10 mouse cellular contexts compared by ENCODE assay signal in genomic region chr2:168764460-168764867, GRCm38 (mm10). TPM values are rescaled to one million over a fixed set of nuclear protein-coding genes. Genes with fewer than 3 reads are reported as not detected.
DNase-seq lines count a peak whose midpoint lies in the region; ATAC-seq and TF ChIP-seq lines count a peak whose summit lies in the region.
"Had no signal": no experiment of that assay in that cellular context is flagged by ENCODE, and none has a peak within 500 bp of the region (broad histone marks: within the 10 kb centered on the region; RNA-seq: fewer than 3 reads in every experiment).

No protein-coding gene starts in this region.

- H3K4me1 ChIP-seq in liver, embryonic 11.5 days (replicated peaks; ENCODE audit: control insufficient read depth, insufficient read depth, low read length), result peaks cover 8% of the 10 kb centered on the region
- 0 out of 2 replicates have a peak, but pooled peaks cover 2% of the 10 kb centered on the region for H3K4me1 ChIP-seq in liver, postnatal 0 days (ENCODE audit: insufficient read depth)
- H3K4me1 ChIP-seq in embryonic facial prominence, embryonic 13.5 days, result peaks cover 43% of the 10 kb centered on the region
- peaks cover 37% of the 10 kb centered on the region for H3K4me1 ChIP-seq in limb, embryonic 12.5 days (replicated peaks)
- peaks cover 56% of the 10 kb centered on the region for H3K4me1 ChIP-seq in neural tube, embryonic 15.5 days

- no peak for DNase-seq in liver, embryonic 11.5 days (ENCODE audit: low spot score)
- no peak for DNase-seq in liver, postnatal 0 days
- no peak for DNase-seq in left cerebral cortex, adult 9 months (ENCODE audit: low spot score in 2 of 2)
- DNase-seq in urinary bladder, postnatal 4 days (ENCODE audit: low spot score in 2 of 2), result no peak

- no peak for TF ChIP-seq CTCF in liver, postnatal 0 days (IDR thresholded peaks at IDR 0.05; ENCODE audit: low read depth)

- H3K9me3 ChIP-seq in liver, embryonic 11.5 days (ENCODE audit: control insufficient read depth, low read length), result no peaks in the 10 kb centered on the region
- H3K9me3 ChIP-seq in liver, postnatal 0 days (ENCODE audit: low read length), result no peaks in the 10 kb centered on the region
- no peaks in the 10 kb centered on the region for H3K9me3 ChIP-seq in embryonic facial prominence, embryonic 13.5 days
- no peaks in the 10 kb centered on the region for H3K9me3 ChIP-seq in limb, embryonic 12.5 days
- H3K9me3 ChIP-seq in neural tube, embryonic 15.5 days (replicated peaks), result no peaks in the 10 kb centered on the region
- H3K9me3 ChIP-seq: kidney, embryonic 15.5 days; lung, embryonic 15.5 days had no signal

- H3K4me2 ChIP-seq in liver, embryonic 11.5 days, result peak overlapping the region; percentile 78
- H3K4me2 ChIP-seq in liver, postnatal 0 days (ENCODE audit: low read depth, low read length), result no peak overlapping the region
- H3K4me2 ChIP-seq in embryonic facial prominence, embryonic 13.5 days, result peak overlapping the region; percentile 97
- H3K4me2 ChIP-seq in limb, embryonic 12.5 days, result peak overlapping the region; percentile 96
- peak overlapping the region; percentile 94 for H3K4me2 ChIP-seq in neural tube, embryonic 15.5 days

- H3K9ac ChIP-seq in liver, embryonic 11.5 days (ENCODE audit: low read depth, low read length), result no peak overlapping the region
- no peak overlapping the region for H3K9ac ChIP-seq in liver, postnatal 0 days (replicated peaks)
- H3K9ac ChIP-seq in embryonic facial prominence, embryonic 13.5 days, result no peak overlapping the region
- H3K9ac ChIP-seq in limb, embryonic 12.5 days (replicated peaks), result no peak overlapping the region
- H3K9ac ChIP-seq in neural tube, embryonic 15.5 days (replicated peaks), result no peak overlapping the region
- H3K9ac ChIP-seq: kidney, embryonic 15.5 days; lung, embryonic 15.5 days had no signal

- H3K27me3 ChIP-seq in liver, embryonic 11.5 days (replicated peaks; ENCODE audit: control insufficient read depth, insufficient read depth, low read length), result peaks cover 62% of the 10 kb centered on the region
- peaks cover 45% of the 10 kb centered on the region for H3K27me3 ChIP-seq in liver, postnatal 0 days (ENCODE audit: insufficient read depth, low read length)
- H3K27me3 ChIP-seq in embryonic facial prominence, embryonic 13.5 days, result peaks cover 76% of the 10 kb centered on the region
- H3K27me3 ChIP-seq in limb, embryonic 12.5 days, result peaks cover 48% of the 10 kb centered on the region
- H3K27me3 ChIP-seq in neural tube, embryonic 15.5 days (replicated peaks), result peaks cover 49% of the 10 kb centered on the region

- H3K36me3 ChIP-seq in liver, embryonic 11.5 days (ENCODE audit: control insufficient read depth, insufficient read depth, low read length), result no peaks in the 10 kb centered on the region
- no peaks in the 10 kb centered on the region for H3K36me3 ChIP-seq in liver, postnatal 0 days (replicated peaks; ENCODE audit: insufficient read depth, low read length)
- H3K36me3 ChIP-seq in embryonic facial prominence, embryonic 13.5 days, result no peaks in the 10 kb centered on the region
- no peaks in the 10 kb centered on the region for H3K36me3 ChIP-seq in limb, embryonic 12.5 days
- H3K36me3 ChIP-seq in neural tube, embryonic 15.5 days, result no peaks in the 10 kb centered on the region
- H3K36me3 ChIP-seq: kidney, embryonic 15.5 days; lung, embryonic 15.5 days had no signal

- H3K4me3 ChIP-seq in liver, embryonic 11.5 days (ENCODE audit: low read depth, low read length), result peak overlapping the region; percentile 60
- H3K4me3 ChIP-seq in liver, postnatal 0 days (ENCODE audit: low read depth, low read length), result no peak overlapping the region
- peak overlapping the region; percentile 60 for H3K4me3 ChIP-seq in embryonic facial prominence, embryonic 13.5 days
- H3K4me3 ChIP-seq in limb, embryonic 12.5 days (replicated peaks), result peak overlapping the region; percentile 62
- H3K4me3 ChIP-seq in neural tube, embryonic 15.5 days (replicated peaks), result 0 out of 2 replicates have a peak overlapping the region, but pooled peaks have one; percentile 1
- H3K4me3 ChIP-seq: myocyte had no signal

- 31% methylated on average over 9 of the region's 9 CpGs for WGBS in liver, embryonic 11.5 days
- 21% methylated on average over 9 of the region's 9 CpGs for WGBS in liver, postnatal 0 days (ENCODE audit: insufficient replicate concordance)
- WGBS in embryonic facial prominence, embryonic 13.5 days, result 10% methylated on average over 9 of the region's 9 CpGs
- WGBS in limb, embryonic 12.5 days, result 5% methylated on average over 9 of the region's 9 CpGs
- WGBS in neural tube, embryonic 15.5 days, result 16% methylated on average over 9 of the region's 9 CpGs

- ATAC-seq in liver, embryonic 11.5 days (replicated peaks; ENCODE audit: low FRiP score), result no peak
- no peak for ATAC-seq in liver, postnatal 0 days
- ATAC-seq in embryonic facial prominence, embryonic 13.5 days (ENCODE audit: insufficient number of reproducible peaks, insufficient read depth, low FRiP score, low TSS enrichment, low read depth), result no peak
- ATAC-seq in limb, embryonic 12.5 days (ENCODE audit: insufficient number of reproducible peaks, insufficient read depth, low FRiP score, low TSS enrichment, low read depth), result no peak
- ATAC-seq in neural tube, embryonic 15.5 days (ENCODE audit: low FRiP score), result no peak

- H3K27ac ChIP-seq in liver, embryonic 11.5 days (ENCODE audit: low read depth, low read length), result no peak overlapping the region
- H3K27ac ChIP-seq in liver, postnatal 0 days (ENCODE audit: low read depth), result no peak overlapping the region
- H3K27ac ChIP-seq in embryonic facial prominence, embryonic 13.5 days, result no peak overlapping the region
- no peak overlapping the region for H3K27ac ChIP-seq in limb, embryonic 12.5 days
- H3K27ac ChIP-seq in neural tube, embryonic 15.5 days (replicated peaks), result no peak overlapping the region
- H3K27ac ChIP-seq: kidney, embryonic 15.5 days; lung, embryonic 15.5 days had no signal

- TF ChIP-seq EP300 in liver, postnatal 0 days (IDR thresholded peaks at IDR 0.05; ENCODE audit: low read depth), result no peak

RNA-seq across cellular contexts. Expression of gene Sall4, which starts 3.3 kb away (rescaled TPM):
- 14.2 and 17.2 TPM in 2 replicates for polyA plus RNA-seq in liver, embryonic 11.5 days (2014; fragmentation: Nextera tagmentation; extraction: Ambion mirVana)
- 3.1 TPM in 2 replicates for polyA plus RNA-seq in liver, postnatal 0 days (2015; fragmentation: Nextera tagmentation; extraction: Ambion mirVana)
- 1.8 and 1.9 TPM in 2 replicates for polyA plus RNA-seq in embryonic facial prominence, embryonic 13.5 days (2015; fragmentation: Nextera tagmentation; extraction: Ambion mirVana)
- 5.0 and 5.1 TPM in 2 replicates for polyA plus RNA-seq in limb, embryonic 12.5 days (2016; fragmentation: Nextera tagmentation; extraction: Ambion mirVana)
- 0.49 and 0.72 TPM in 2 replicates for polyA plus RNA-seq in neural tube, embryonic 15.5 days (2015; fragmentation: Nextera tagmentation; extraction: Ambion mirVana)
- polyA plus RNA-seq: myocyte had no signal

RNA-seq across cellular contexts. Expression of gene Atp9a, which starts 22.3 kb away (rescaled TPM):
- polyA plus RNA-seq in liver, embryonic 11.5 days (2014; fragmentation: Nextera tagmentation; extraction: Ambion mirVana), result 4.4 and 5.5 TPM in 2 replicates
- 7.3 and 7.8 TPM in 2 replicates for polyA plus RNA-seq in liver, postnatal 0 days (2015; fragmentation: Nextera tagmentation; extraction: Ambion mirVana)
- 22.4 and 23.0 TPM in 2 replicates for polyA plus RNA-seq in embryonic facial prominence, embryonic 13.5 days (2015; fragmentation: Nextera tagmentation; extraction: Ambion mirVana)
- 16.1 and 21.2 TPM in 2 replicates for polyA plus RNA-seq in limb, embryonic 12.5 days (2016; fragmentation: Nextera tagmentation; extraction: Ambion mirVana)
- polyA plus RNA-seq in neural tube, embryonic 15.5 days (2015; fragmentation: Nextera tagmentation; extraction: Ambion mirVana), result 81.2 and 143 TPM in 2 replicates
